ENCODE assay signal across 29 mouse cellular contexts in genomic region chr4:120905644-120906043, GRCm38 (mm10). TPM values are rescaled to one million over a fixed set of nuclear protein-coding genes. Genes with fewer than 3 reads are reported as not detected.
DNase-seq lines count a peak whose midpoint lies in the region; ATAC-seq and TF ChIP-seq lines count a peak whose summit lies in the region.
"Had no signal": no experiment of that assay in that cellular context is flagged by ENCODE, and none has a peak within 500 bp of the region (broad histone marks: within the 10 kb centered on the region; RNA-seq: fewer than 3 reads in every experiment).

No protein-coding gene starts in this region.

- no peak for TF ChIP-seq POLR2A in CH12.LX (IDR thresholded peaks at IDR 0.05; ENCODE audit: low read depth, low read length)

- H3K27me3 ChIP-seq in midbrain, embryonic 11.5 days (ENCODE audit: control insufficient read depth, insufficient read depth, low read length): no peaks in the 10 kb centered on the region
- H3K27me3 ChIP-seq in midbrain, embryonic 13.5 days: no peaks in the 10 kb centered on the region
- no peaks in the 10 kb centered on the region for H3K27me3 ChIP-seq in CH12.LX (replicated peaks)
- H3K27me3 ChIP-seq: embryonic facial prominence, embryonic 13.5 days; forebrain, embryonic 12.5 days; heart, embryonic 12.5 days; heart, embryonic 15.5 days; hindbrain, embryonic 12.5 days; hindbrain, embryonic 15.5 days had no signal

- no peaks in the 10 kb centered on the region for H3K9me3 ChIP-seq in midbrain, embryonic 11.5 days (ENCODE audit: control insufficient read depth, low read length)
- H3K9me3 ChIP-seq in midbrain, embryonic 13.5 days: no peaks in the 10 kb centered on the region
- H3K9me3 ChIP-seq in CH12.LX (replicated peaks; ENCODE audit: low read length): no peaks in the 10 kb centered on the region
- H3K9me3 ChIP-seq: embryonic facial prominence, embryonic 10.5 days; embryonic facial prominence, embryonic 13.5 days; forebrain, embryonic 12.5 days; heart, embryonic 12.5 days; heart, embryonic 15.5 days; hindbrain, embryonic 12.5 days; hindbrain, embryonic 15.5 days had no signal

- H3K4me3 ChIP-seq in midbrain, embryonic 11.5 days (ENCODE audit: low read depth, low read length): no peak overlapping the region
- no peak overlapping the region for H3K4me3 ChIP-seq in midbrain, embryonic 13.5 days (replicated peaks)
- H3K4me3 ChIP-seq in CH12.LX (replicated peaks in 1 of 3; ENCODE audit: low read depth in 2 of 3, low read length in 2 of 3, poor library complexity in 1 of 3): no peak overlapping the region
- H3K4me3 ChIP-seq: embryonic facial prominence, embryonic 10.5 days; embryonic facial prominence, embryonic 13.5 days; erythroblast, embryonic 14.5 days; forebrain, embryonic 12.5 days; heart, embryonic 12.5 days; heart, embryonic 15.5 days; hindbrain, embryonic 12.5 days; hindbrain, embryonic 15.5 days had no signal

- peak; percentile 26 for DNase-seq in midbrain, embryonic 11.5 days (ENCODE audit: low spot score, missing footprints)
- no peak for DNase-seq in CH12.LX (ENCODE audit: extremely low read depth)
- DNase-seq in NIH3T3 (ENCODE audit: low read depth): peak; percentile 39
- no peak for DNase-seq in urinary bladder, adult 18-20 months (ENCODE audit: low spot score in 2 of 2)
- DNase-seq: adrenal gland, adult 8-10 months; adrenal gland, postnatal 25 days; B cell, adult 2 months; cerebellum, adult 11 months; cerebellum, adult 2 months; cerebellum, adult 9-11 months; cerebellum, postnatal 25 days; gastrocnemius, postnatal 10 days; gastrocnemius, postnatal 36 days; heart, postnatal 10 days; heart, postnatal 4 days; kidney, adult 2 months had no signal

- no peaks in the 10 kb centered on the region for H3K4me1 ChIP-seq in midbrain, embryonic 11.5 days (ENCODE audit: control insufficient read depth, insufficient read depth, low read length)
- H3K4me1 ChIP-seq in midbrain, embryonic 13.5 days (replicated peaks): no peaks in the 10 kb centered on the region
- peaks cover 3 to 16% of the 10 kb centered on the region in 2 experiments; a peak in 2 of 4 replicates for H3K4me1 ChIP-seq in CH12.LX (ENCODE audit: control insufficient read depth in 1 of 2, insufficient read depth in 2 of 2)
- H3K4me1 ChIP-seq: embryonic facial prominence, embryonic 10.5 days; forebrain, embryonic 12.5 days; heart, embryonic 12.5 days; heart, embryonic 15.5 days; hindbrain, embryonic 12.5 days had no signal

- TF ChIP-seq CTCF in CH12.LX (conservative IDR thresholded peaks at IDR 0.05 in 1 of 2, IDR thresholded peaks at IDR 0.05 in 1 of 2; ENCODE audit: low read depth in 2 of 2, low read length in 2 of 2): no peak

- 84% methylated on average over 5 of the region's 5 CpGs for WGBS in midbrain, embryonic 11.5 days
- WGBS in midbrain, embryonic 13.5 days: 74% methylated on average over 5 of the region's 5 CpGs

- H3K9ac ChIP-seq in midbrain, embryonic 11.5 days (ENCODE audit: low read length): no peak overlapping the region
- H3K9ac ChIP-seq in midbrain, embryonic 13.5 days (replicated peaks): no peak overlapping the region
- no peak overlapping the region for H3K9ac ChIP-seq in CH12.LX (ENCODE audit: insufficient read depth, low read depth)
- H3K9ac ChIP-seq: embryonic facial prominence, embryonic 13.5 days; forebrain, embryonic 12.5 days; heart, embryonic 12.5 days; heart, embryonic 15.5 days; hindbrain, embryonic 12.5 days; hindbrain, embryonic 15.5 days had no signal

- TF ChIP-seq EP300 in CH12.LX (IDR thresholded peaks at IDR 0.05; ENCODE audit: low read length): no peak

- no peak for ATAC-seq in midbrain, embryonic 11.5 days (ENCODE audit: low FRiP score)
- ATAC-seq in midbrain, embryonic 13.5 days: no peak
- no peak for ATAC-seq in megakaryocyte progenitor cell, adult 5-6 weeks (replicated peaks; ENCODE audit: poor library complexity)
- ATAC-seq: forebrain, embryonic 16.5 days; intestine, postnatal 0 days had no signal

- H3K36me3 ChIP-seq in midbrain, embryonic 11.5 days (ENCODE audit: control insufficient read depth, insufficient read depth, low read length): no peaks in the 10 kb centered on the region
- no peaks in the 10 kb centered on the region for H3K36me3 ChIP-seq in midbrain, embryonic 13.5 days
- no peaks in the 10 kb centered on the region for H3K36me3 ChIP-seq in CH12.LX (replicated peaks in 1 of 2; ENCODE audit: control insufficient read depth in 1 of 2, insufficient read depth in 1 of 2, low read length in 1 of 2)
- H3K36me3 ChIP-seq: embryonic facial prominence, embryonic 10.5 days; embryonic facial prominence, embryonic 13.5 days; forebrain, embryonic 12.5 days; heart, embryonic 12.5 days; heart, embryonic 15.5 days; hindbrain, embryonic 12.5 days; hindbrain, embryonic 15.5 days had no signal

- no peak for TF ChIP-seq RAD21 in CH12.LX (IDR thresholded peaks at IDR 0.05; ENCODE audit: low read depth, low read length)

- in situ Hi-C loops in CH12.LX (cut with MboI; ENCODE audit: low pct_ligation_motif_present, low pct_unique_long_range_greater_than_20kb, low sequenced_read_pairs): no loop called here

- dilution Hi-C loops in CH12.LX (cut with MboI; ENCODE audit: extremely low pct_ligation_motif_present, extremely low pct_unique_long_range_greater_than_20kb, low sequenced_read_pairs): no loop called here

- H3K27ac ChIP-seq in midbrain, embryonic 11.5 days (ENCODE audit: low read depth, low read length): no peak overlapping the region
- no peak overlapping the region for H3K27ac ChIP-seq in midbrain, embryonic 13.5 days
- no peak overlapping the region for H3K27ac ChIP-seq in CH12.LX (ENCODE audit: insufficient read depth, low read depth)
- H3K27ac ChIP-seq: embryonic facial prominence, embryonic 10.5 days; embryonic facial prominence, embryonic 13.5 days; forebrain, embryonic 12.5 days; heart, embryonic 15.5 days; hindbrain, embryonic 12.5 days; hindbrain, embryonic 15.5 days had no signal

- no peaks in the 10 kb centered on the region for H3K79me2 ChIP-seq in CH12.LX (replicated peaks; ENCODE audit: control insufficient read depth, extremely low read depth, insufficient read depth, poor library complexity, severe bottlenecking)

- H3K4me2 ChIP-seq in midbrain, embryonic 11.5 days: no peak overlapping the region
- no peak overlapping the region for H3K4me2 ChIP-seq in midbrain, embryonic 13.5 days (replicated peaks)
- no peak overlapping the region for H3K4me2 ChIP-seq in CH12.LX (ENCODE audit: insufficient read depth, low read depth, poor library complexity, severe bottlenecking)
- H3K4me2 ChIP-seq: embryonic facial prominence, embryonic 13.5 days; forebrain, embryonic 12.5 days; heart, embryonic 12.5 days; heart, embryonic 15.5 days; hindbrain, embryonic 12.5 days; hindbrain, embryonic 15.5 days had no signal

TF ChIP-seq in CH12.LX, 34 proteins besides CTCF, POLR2A, EP300 and RAD21:
- peak; percentile 61; the same call in 1 of the 2 replicates for TF ChIP-seq MAFK (IDR thresholded peaks at IDR 0.05; ENCODE audit: insufficient replicate concordance, low read length)
- no peak for TF ChIP-seq UBTF (IDR thresholded peaks at IDR 0.05; ENCODE audit: low read depth, low read length)
- TF ChIP-seq GABPA (IDR thresholded peaks at IDR 0.05; ENCODE audit: insufficient replicate concordance, low read depth, low read length): no peak
- no peak for TF ChIP-seq MAZ (IDR thresholded peaks at IDR 0.05; ENCODE audit: low read depth, low read length)
TF ChIP-seq in CH12.LX: peak in this region for 1.

RNA-seq across cellular contexts. Expression of gene Exo5, which starts 19.2 kb away (rescaled TPM):
- polyA plus RNA-seq in midbrain, embryonic 11.5 days (2014; fragmentation: Nextera tagmentation; extraction: Ambion mirVana): 32.0 and 32.3 TPM in 2 replicates
- 39.2 and 44.5 TPM in 2 replicates for polyA plus RNA-seq in midbrain, embryonic 13.5 days (2015; fragmentation: Nextera tagmentation; extraction: Ambion mirVana)
- 13.4 and 13.9 TPM in 2 replicates for total RNA-seq in CH12.LX (2012; rRNA removed)
- 17.4 and 23.0 TPM in 2 replicates for total RNA-seq in CH12.LX (2014; rRNA removed)
- polyA plus RNA-seq in CH12.LX (2012; ENCODE audit: insufficient read length, low read depth): 24.0 and 25.3 TPM in 2 replicates
- 16.2 and 18.7 TPM in 2 replicates for total RNA-seq in megakaryocyte progenitor cell, adult 5-6 weeks (2015)
- total RNA-seq in megakaryocyte progenitor cell, adult 5-6 weeks (2017): 15.6 and 21.3 TPM in 2 replicates

RNA-seq across cellular contexts. Expression of gene Zfp69, which starts 45.9 kb away (rescaled TPM):
- 9.0 and 9.6 TPM in 2 replicates for polyA plus RNA-seq in midbrain, embryonic 11.5 days (2014; fragmentation: Nextera tagmentation; extraction: Ambion mirVana)
- 8.8 and 9.4 TPM in 2 replicates for polyA plus RNA-seq in midbrain, embryonic 13.5 days (2015; fragmentation: Nextera tagmentation; extraction: Ambion mirVana)
- total RNA-seq in CH12.LX (2012; rRNA removed) (0.71 and 0.89 TPM in 2 replicates), CH12.LX (2014; rRNA removed) (0.46 and 0.72 TPM in 2 replicates)
- 1.3 and 2.2 TPM in 2 replicates for polyA plus RNA-seq in CH12.LX (2012; ENCODE audit: insufficient read length, low read depth)
- 2.1 and 3.0 TPM in 2 replicates for total RNA-seq in megakaryocyte progenitor cell, adult 5-6 weeks (2015)
- total RNA-seq in megakaryocyte progenitor cell, adult 5-6 weeks (2017): 0.95 and 2.6 TPM in 2 replicates

RNA-seq across cellular contexts. Expression of gene Rims3, which starts 51.0 kb away (rescaled TPM):
- polyA plus RNA-seq in midbrain, embryonic 11.5 days (2014; fragmentation: Nextera tagmentation; extraction: Ambion mirVana): 3.4 and 3.5 TPM in 2 replicates
- polyA plus RNA-seq in midbrain, embryonic 13.5 days (2015; fragmentation: Nextera tagmentation; extraction: Ambion mirVana): 9.8 and 11.0 TPM in 2 replicates
- total RNA-seq in CH12.LX (2012; rRNA removed) (0.04 and 0.17 TPM in 2 replicates), CH12.LX (2014; rRNA removed) (0.05 TPM in 1 of 2 replicates, not detected in the other)
- polyA plus RNA-seq in CH12.LX (2012; ENCODE audit: insufficient read length, low read depth): 0.08 and 0.13 TPM in 2 replicates
- 0.02 and 0.07 TPM in 2 replicates for total RNA-seq in megakaryocyte progenitor cell, adult 5-6 weeks (2015)
- total RNA-seq in megakaryocyte progenitor cell, adult 5-6 weeks (2017): 0.14 TPM in 1 of 2 replicates, not detected in the other
- total RNA-seq: granulocyte monocyte progenitor cell, adult 5-6 weeks had no signal

Comparison
In these comparisons a context has a peak if more than half of its experiments do, and no peak if none do; other contexts are left out.
1. DNase-seq: peak in midbrain, embryonic 11.5 days (single experiment) and NIH3T3 (single experiment); none in CH12.LX (single experiment) and urinary bladder, adult 18-20 months (0 of 2).